15 mouse cellular contexts compared by ENCODE assay signal in the genomic region with DNA sequence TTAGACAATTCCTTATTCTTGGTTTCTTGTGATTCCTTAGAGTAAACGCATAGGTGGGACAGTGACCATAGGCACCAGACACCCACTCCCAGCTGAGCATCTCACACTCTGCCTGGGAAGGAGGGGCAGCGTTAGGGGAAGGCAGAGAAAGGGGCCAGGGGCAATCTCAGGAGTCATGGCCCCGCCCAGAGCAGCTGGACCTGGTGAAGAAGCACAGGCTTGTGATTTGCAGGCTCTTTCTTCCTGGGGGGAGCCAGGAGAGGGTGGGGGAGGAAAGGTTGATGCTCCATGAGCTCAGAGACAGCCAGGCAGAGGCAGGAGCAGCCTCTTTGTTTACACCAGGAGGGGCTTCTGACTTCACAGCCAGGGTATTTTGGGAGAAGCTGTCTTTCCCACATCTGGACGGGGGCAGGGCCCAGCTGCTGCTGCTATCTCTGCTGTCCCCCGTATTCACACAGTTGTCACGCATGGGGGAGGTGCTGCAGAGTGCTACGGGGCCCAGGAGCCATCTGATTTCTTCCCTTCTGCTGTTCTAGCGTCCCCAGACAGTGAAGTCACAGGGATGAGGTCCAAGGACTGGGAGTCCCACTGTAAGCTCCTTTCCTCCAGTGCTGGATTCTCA.
DNase-seq lines count a peak whose midpoint lies in the region; ATAC-seq lines count a peak whose summit lies in the region.
"Had no signal": no experiment of that assay in that cellular context is flagged by ENCODE, and none has a peak within 500 bp of the region (broad histone marks: within the 10 kb centered on the region; RNA-seq: fewer than 3 reads in every experiment).

No protein-coding gene starts in this region.

- peaks cover 71% of the 10 kb centered on the region for H3K4me1 ChIP-seq in forebrain, embryonic 12.5 days
- H3K4me1 ChIP-seq in forebrain, embryonic 11.5 days (replicated peaks; ENCODE audit: control insufficient read depth, insufficient read depth, low read length) = peaks cover 47% of the 10 kb centered on the region
- peaks cover 72% of the 10 kb centered on the region for H3K4me1 ChIP-seq in hindbrain, embryonic 12.5 days
- peaks cover 34% of the 10 kb centered on the region for H3K4me1 ChIP-seq in hindbrain, embryonic 16.5 days (ENCODE audit: control insufficient read depth, insufficient read depth, low read depth, low read length)

- H3K27me3 ChIP-seq in forebrain, embryonic 12.5 days = peaks cover 13% of the 10 kb centered on the region; the same call in 1 of the 2 replicates
- no peaks in the 10 kb centered on the region for H3K27me3 ChIP-seq in forebrain, embryonic 11.5 days (ENCODE audit: control insufficient read depth, insufficient read depth, low read length)
- H3K27me3 ChIP-seq in hindbrain, embryonic 12.5 days = peaks cover 3% of the 10 kb centered on the region; the same call in 1 of the 2 replicates
- H3K27me3 ChIP-seq in hindbrain, embryonic 16.5 days (replicated peaks; ENCODE audit: control insufficient read depth, insufficient read depth, low read length) = no peaks in the 10 kb centered on the region
- H3K27me3 ChIP-seq: hindbrain, embryonic 15.5 days had no signal

- DNase-seq in forebrain, embryonic 11.5 days (ENCODE audit: low spot score) = no peak
- peak; percentile 13 for DNase-seq in A20 (ENCODE audit: low read depth, low spot score)
- peak; percentile 49 for DNase-seq in heart, postnatal 4 days
- DNase-seq: B cell, adult 2 months; gastrocnemius, postnatal 10 days; kidney, postnatal 25 days; thymus, adult 18-20 months had no signal

- H3K4me2 ChIP-seq in forebrain, embryonic 12.5 days = no peak overlapping the region
- H3K4me2 ChIP-seq in forebrain, embryonic 11.5 days (ENCODE audit: low read depth, low read length, severe bottlenecking) = no peak overlapping the region
- no peak overlapping the region for H3K4me2 ChIP-seq in hindbrain, embryonic 12.5 days (replicated peaks)
- H3K4me2 ChIP-seq in hindbrain, embryonic 16.5 days (ENCODE audit: low read length) = no peak overlapping the region
- H3K4me2 ChIP-seq: hindbrain, embryonic 15.5 days; liver, embryonic 15.5 days had no signal

- 22% methylated on average over 8 of the region's 8 CpGs for WGBS in forebrain, embryonic 12.5 days
- WGBS in forebrain, embryonic 11.5 days = 27% methylated on average over 8 of the region's 8 CpGs
- 20% methylated on average over 8 of the region's 8 CpGs for WGBS in hindbrain, embryonic 12.5 days
- WGBS in hindbrain, embryonic 16.5 days = 20% methylated on average over 8 of the region's 8 CpGs

- H3K9me3 ChIP-seq in forebrain, embryonic 12.5 days = no peaks in the 10 kb centered on the region
- H3K9me3 ChIP-seq in forebrain, embryonic 11.5 days (ENCODE audit: control insufficient read depth, low read length) = no peaks in the 10 kb centered on the region
- H3K9me3 ChIP-seq in hindbrain, embryonic 12.5 days (replicated peaks) = no peaks in the 10 kb centered on the region
- no peaks in the 10 kb centered on the region for H3K9me3 ChIP-seq in hindbrain, embryonic 16.5 days (ENCODE audit: control insufficient read depth, low read length)
- H3K9me3 ChIP-seq: hindbrain, embryonic 15.5 days; liver, embryonic 15.5 days had no signal

- no peaks in the 10 kb centered on the region for H3K36me3 ChIP-seq in forebrain, embryonic 12.5 days (replicated peaks)
- no peaks in the 10 kb centered on the region for H3K36me3 ChIP-seq in forebrain, embryonic 11.5 days (ENCODE audit: control insufficient read depth, insufficient read depth, low read length)
- no peaks in the 10 kb centered on the region for H3K36me3 ChIP-seq in hindbrain, embryonic 12.5 days
- H3K36me3 ChIP-seq in hindbrain, embryonic 16.5 days (ENCODE audit: control insufficient read depth, insufficient read depth, low read length) = no peaks in the 10 kb centered on the region
- H3K36me3 ChIP-seq: hindbrain, embryonic 15.5 days; liver, embryonic 15.5 days had no signal

- no peak overlapping the region for H3K4me3 ChIP-seq in forebrain, embryonic 12.5 days (replicated peaks)
- H3K4me3 ChIP-seq in forebrain, embryonic 11.5 days (ENCODE audit: low read depth, low read length) = no peak overlapping the region
- H3K4me3 ChIP-seq in hindbrain, embryonic 12.5 days = no peak overlapping the region
- no peak overlapping the region for H3K4me3 ChIP-seq in hindbrain, embryonic 16.5 days (ENCODE audit: low read length)
- H3K4me3 ChIP-seq: hindbrain, embryonic 15.5 days; left cerebral cortex, adult 2 months; liver, embryonic 15.5 days had no signal

- H3K27ac ChIP-seq in forebrain, embryonic 12.5 days = peak overlapping the region; percentile 25; the same call in 1 of the 2 replicates
- H3K27ac ChIP-seq in forebrain, embryonic 11.5 days (ENCODE audit: low read depth, low read length) = no peak overlapping the region
- H3K27ac ChIP-seq in hindbrain, embryonic 12.5 days = 0 out of 2 replicates have a peak overlapping the region, but pooled peaks have one; percentile 12
- H3K27ac ChIP-seq in hindbrain, embryonic 16.5 days (ENCODE audit: low read depth, low read length) = no peak overlapping the region
- H3K27ac ChIP-seq: hindbrain, embryonic 15.5 days; left cerebral cortex, adult 2 months; liver, embryonic 15.5 days had no signal

- H3K9ac ChIP-seq in forebrain, embryonic 12.5 days = peak overlapping the region; percentile 38; the same call in 1 of the 2 replicates
- no peak overlapping the region for H3K9ac ChIP-seq in forebrain, embryonic 11.5 days (ENCODE audit: low read length)
- no peak overlapping the region for H3K9ac ChIP-seq in hindbrain, embryonic 12.5 days
- H3K9ac ChIP-seq in hindbrain, embryonic 16.5 days (ENCODE audit: low read depth, low read length) = no peak overlapping the region
- H3K9ac ChIP-seq: hindbrain, embryonic 15.5 days; liver, embryonic 15.5 days had no signal

- ATAC-seq in forebrain, embryonic 12.5 days (ENCODE audit: low FRiP score) = no peak
- ATAC-seq in forebrain, embryonic 11.5 days (replicated peaks; ENCODE audit: low FRiP score) = no peak
- no peak for ATAC-seq in hindbrain, embryonic 12.5 days (ENCODE audit: low FRiP score)
- no peak for ATAC-seq in hindbrain, embryonic 16.5 days
- ATAC-seq in granulocyte monocyte progenitor cell, adult 5-6 weeks (replicated peaks; ENCODE audit: poor library complexity, severe bottlenecking) = no peak
- no peak for ATAC-seq in erythroid progenitor cell, adult 5-6 weeks (replicated peaks; ENCODE audit: low FRiP score, poor library complexity, severe bottlenecking)

Comparison
In these comparisons a context has a peak if more than half of its experiments do, and no peak if none do; other contexts are left out.
1. H3K27ac ChIP-seq: peak in forebrain, embryonic 12.5 days (single experiment) and hindbrain, embryonic 12.5 days (single experiment); none in forebrain, embryonic 11.5 days (single experiment) and hindbrain, embryonic 16.5 days (single experiment).